Mouse (Mus musculus) hindbrain, embryonic 12.5 days (tissue): ENCODE measurements around the gene Dcst2. TPM values are rescaled to one million over a fixed set of nuclear protein-coding genes. Genes with fewer than 3 reads are reported as not detected.

ENCODE experiments used
- ATAC-seq: fragments of 200-750 bp; cut with Nextera tagmentation; 2 replicates; pipeline ENCODE4 v1.8.0; 2017; ENCODE audit warnings: moderate TSS enrichment; ENCODE audit not compliant: low FRiP score
- H3K27ac ChIP-seq: fragments of 300-500 bp; sonication (generic); 2 replicates; pipeline ENCODE4 v1.5.1; 2016; ENCODE audit warnings: mild to moderate bottlenecking
- H3K27me3 ChIP-seq: fragments of 300-500 bp; sonication (generic); 2 replicates; pipeline ENCODE4 v1.6.1; 2016; ENCODE audit warnings: mild to moderate bottlenecking
- H3K36me3 ChIP-seq: fragments of 300-500 bp; sonication (generic); 2 replicates; pipeline ENCODE4 v1.6.1; 2016; ENCODE audit warnings: mild to moderate bottlenecking
- H3K4me1 ChIP-seq: fragments of 300-500 bp; sonication (generic); 2 replicates; pipeline ENCODE4 v1.6.1; 2016
- H3K4me2 ChIP-seq: fragments of 300-500 bp; sonication (generic); replicated peaks from 2 replicates; pipeline ENCODE4 v1.6.1; 2016; ENCODE audit warnings: mild to moderate bottlenecking
- H3K4me3 ChIP-seq: fragments of 300-500 bp; sonication (generic); 2 replicates; pipeline ENCODE4 v1.5.1; 2016; ENCODE audit warnings: mild to moderate bottlenecking
- H3K9ac ChIP-seq: fragments of 300-500 bp; sonication (generic); 2 replicates; pipeline ENCODE4 v1.6.1; 2016; ENCODE audit warnings: mild to moderate bottlenecking, moderate library complexity
- H3K9me3 ChIP-seq: fragments of 300-500 bp; sonication (generic); replicated peaks from 2 replicates; pipeline ENCODE4 v1.6.1; 2016; ENCODE audit warnings: mild to moderate bottlenecking
- WGBS: fragments of 180-500 bp; shearing (Covaris S2); methylation state at CpG from one replicate; pipeline ENCODE4 v1.1.7; 2016; 5-methylcytosine and 5-hydroxymethylcytosine counted together
- polyA plus RNA-seq: library from polyadenylated mRNA; unstranded; fragments of >200 nt; fragmentation: Nextera tagmentation; extraction: Ambion mirVana; gene quantifications from 2 replicates; pipeline ENCODE4 v1.2.1, GENCODE M21; 2016

Dcst2 gene
- polyA plus RNA-seq, 1 experiment from 2014 or later, result 0.12 TPM

GRCm38 (mm10) chr3:89422556-89423205, 60.9 kb downstream of the Dcst2 start:
- H3K4me2 ChIP-seq, result peak overlapping the region; percentile 65

GRCm38 (mm10) chr3:89424416-89425140, 62.8 kb downstream of the Dcst2 start:
- H3K36me3 ChIP-seq, result peaks cover 25% of the 10 kb centered on the region
- no peak overlapping the region for H3K4me3 ChIP-seq
- no peaks in the 10 kb centered on the region for H3K27me3 ChIP-seq
- no peak overlapping the region for H3K9ac ChIP-seq
- WGBS, result 90% methylated on average over 5 of the region's 5 CpGs
- 0 out of 2 replicates have a peak overlapping the region, but pooled peaks have one; percentile 1 for H3K4me2 ChIP-seq
- ATAC-seq, result no peak
- no peaks in the 10 kb centered on the region for H3K9me3 ChIP-seq
- H3K27ac ChIP-seq, result no peak overlapping the region
- peaks cover 29% of the 10 kb centered on the region for H3K4me1 ChIP-seq

More at GRCm38 (mm10) chr3:89422556-89423205, 60.9 kb downstream of the Dcst2 start:
- H3K9me3 ChIP-seq, result no peaks in the 10 kb centered on the region
- peak overlapping the region; percentile 67; the same call in 1 of the 2 replicates for H3K27ac ChIP-seq
- H3K4me3 ChIP-seq, result peak overlapping the region; percentile 38
- peak overlapping the region; percentile 64 for H3K9ac ChIP-seq
- peaks cover 34% of the 10 kb centered on the region for H3K4me1 ChIP-seq
- peaks cover 21% of the 10 kb centered on the region for H3K36me3 ChIP-seq
- H3K27me3 ChIP-seq, result no peaks in the 10 kb centered on the region
- 72% methylated on average over 6 of the region's 6 CpGs for WGBS
- no peak for ATAC-seq

- no peak for ATAC-seq
- no peak overlapping the region for H3K4me3 ChIP-seq
Observed at GRCm38 (mm10) chr3:89425141-89425525, 63.4 kb downstream of the Dcst2 start.

GRCm38 (mm10) chr3:89425876-89426275, 64.1 kb downstream of the Dcst2 start:
- peaks cover 25% of the 10 kb centered on the region for H3K36me3 ChIP-seq
- H3K4me3 ChIP-seq, result no peak overlapping the region
- whole genome bisulfite sequencing, result 94% methylated on average over 4 of the region's 4 CpGs
- ATAC-seq, result no peak
- no peak overlapping the region for H3K27ac ChIP-seq
- no peak overlapping the region for H3K9ac ChIP-seq
- no peaks in the 10 kb centered on the region for H3K27me3 ChIP-seq
- H3K4me2 ChIP-seq, result no peak overlapping the region
- H3K4me1 ChIP-seq, result peaks cover 24% of the 10 kb centered on the region
- H3K9me3 ChIP-seq, result no peaks in the 10 kb centered on the region

More at GRCm38 (mm10) chr3:89425141-89425525, 63.4 kb downstream of the Dcst2 start:
- peaks cover 25% of the 10 kb centered on the region for H3K36me3 ChIP-seq
- peaks cover 25% of the 10 kb centered on the region for H3K4me1 ChIP-seq
- WGBS, result 88% methylated on average over 5 of the region's 5 CpGs
- H3K4me2 ChIP-seq, result no peak overlapping the region
- H3K27me3 ChIP-seq, result no peaks in the 10 kb centered on the region
- H3K9me3 ChIP-seq, result no peaks in the 10 kb centered on the region
- H3K9ac ChIP-seq, result no peak overlapping the region
- H3K27ac ChIP-seq, result no peak overlapping the region

Other genes starting within 250 kb of the Dcst2 start
- gene Pklr, start 225.8 kb upstream of the Dcst2 start, polyA plus RNA-seq, result 0.25 and 0.96 TPM in 2 replicates
- 20.7 and 22.3 TPM in 2 replicates for gene Hcn3, start 201.8 kb upstream of the Dcst2 start, polyA plus RNA-seq
- gene Clk2, start 197.2 kb upstream of the Dcst2 start, polyA plus RNA-seq, result 38.8 and 44.4 TPM in 2 replicates
- 105 and 107 TPM in 2 replicates for gene Scamp3, start 184.5 kb upstream of the Dcst2 start, polyA plus RNA-seq
- gene Fam189b, start 178.8 kb upstream of the Dcst2 start, polyA plus RNA-seq, result 33.4 and 34.2 TPM in 2 replicates
- 50.3 and 51.3 TPM in 2 replicates for gene Gba, start 159.0 kb upstream of the Dcst2 start, polyA plus RNA-seq
- gene Thbs3, start 146.8 kb upstream of the Dcst2 start, polyA plus RNA-seq, result 64.5 and 71.3 TPM in 2 replicates
- gene Mtx1, start 134.9 kb upstream of the Dcst2 start, polyA plus RNA-seq, result 174 and 175 TPM in 2 replicates
- 1.5 and 1.6 TPM in 2 replicates for gene Muc1, start 132.9 kb upstream of the Dcst2 start, polyA plus RNA-seq
- gene Krtcap2, start 116.0 kb upstream of the Dcst2 start, polyA plus RNA-seq, result 247 and 271 TPM in 2 replicates
- 27.2 and 29.6 TPM in 2 replicates for gene Trim46, start 115.7 kb upstream of the Dcst2 start, polyA plus RNA-seq
- 63.9 and 86.7 TPM in 2 replicates for gene Dpm3, start 102.6 kb upstream of the Dcst2 start, polyA plus RNA-seq
- gene Slc50a1, start 91.4 kb upstream of the Dcst2 start, polyA plus RNA-seq, result 44.9 and 46.8 TPM in 2 replicates
- 14.3 and 15.4 TPM in 2 replicates for gene Efna1, start 80.8 kb upstream of the Dcst2 start, polyA plus RNA-seq
- gene Efna3, start 39.0 kb upstream of the Dcst2 start, polyA plus RNA-seq, result 21.7 and 22.2 TPM in 2 replicates
- gene Efna4, start 23.9 kb upstream of the Dcst2 start, polyA plus RNA-seq, result 20.5 and 21.4 TPM in 2 replicates
- gene Adam15, start 12.0 kb upstream of the Dcst2 start, polyA plus RNA-seq, result 40.3 and 41.9 TPM in 2 replicates
- 0.71 and 0.76 TPM in 2 replicates for gene Dcst1, start 3.3 kb downstream of the Dcst2 start, polyA plus RNA-seq
- gene Zbtb7b, start 32.8 kb downstream of the Dcst2 start, polyA plus RNA-seq, result 0.74 and 0.80 TPM in 2 replicates
- gene Lenep, start 40.8 kb downstream of the Dcst2 start, polyA plus RNA-seq, result 1.0 and 1.5 TPM in 2 replicates
- gene Flad1, start 49.9 kb downstream of the Dcst2 start, polyA plus RNA-seq, result 36.1 and 36.9 TPM in 2 replicates
- gene Cks1b, start 56.4 kb downstream of the Dcst2 start, polyA plus RNA-seq, result 249 and 274 TPM in 2 replicates
- 54.8 and 61.2 TPM in 2 replicates for gene Shc1, start 56.5 kb downstream of the Dcst2 start, polyA plus RNA-seq
- 63.8 and 66.1 TPM in 2 replicates for gene Pygo2, start 68.2 kb downstream of the Dcst2 start, polyA plus RNA-seq
- 25.3 and 26.2 TPM in 2 replicates for gene Pbxip1, start 74.7 kb downstream of the Dcst2 start, polyA plus RNA-seq
- gene Pmvk, start 92.6 kb downstream of the Dcst2 start, polyA plus RNA-seq, result 73.5 and 74.5 TPM in 2 replicates
- gene Kcnn3, start 158.2 kb downstream of the Dcst2 start, polyA plus RNA-seq, result 4.0 and 4.2 TPM in 2 replicates